8 mouse cellular contexts compared by ENCODE assay signal in genomic region chr3:89132285-89133062, GRCm38 (mm10). TPM values are rescaled to one million over a fixed set of nuclear protein-coding genes. Genes with fewer than 3 reads are reported as not detected.
A peak's percentile ranks its signal among the peaks of the same experiment; 100 is the strongest.
DNase-seq lines count a peak whose midpoint lies in the region; ATAC-seq and TF ChIP-seq lines count a peak whose summit lies in the region.

No protein-coding gene starts in this region.

- TF ChIP-seq CTCF in G1E (IDR thresholded peaks at IDR 0.05; ENCODE audit: low read depth, low read length) = no peak
- peak; percentile 51; the same call in 1 of the 2 replicates for TF ChIP-seq CTCF in olfactory bulb, adult 2 months (IDR thresholded peaks at IDR 0.05; ENCODE audit: insufficient read depth, low read depth, low read length)

- peak overlapping the region; percentile 67 for H3K4me3 ChIP-seq in G1E (ENCODE audit: low read depth, low read length)
- peak overlapping the region; percentile 54 for H3K4me3 ChIP-seq in liver, embryonic 16.5 days (ENCODE audit: low read depth, low read length)
- H3K4me3 ChIP-seq in olfactory bulb, adult 2 months (ENCODE audit: insufficient read depth, low read depth, low read length) = peak overlapping the region; percentile 50

- peak overlapping the region; percentile 60 for H3K9ac ChIP-seq in liver, embryonic 16.5 days (ENCODE audit: low read depth, low read length)

- no peaks in the 10 kb centered on the region for H3K9me3 ChIP-seq in G1E (replicated peaks)
- H3K9me3 ChIP-seq in liver, embryonic 16.5 days (replicated peaks; ENCODE audit: control insufficient read depth, low read length) = no peaks in the 10 kb centered on the region

- H3K27ac ChIP-seq in liver, embryonic 16.5 days (ENCODE audit: low read length) = peak overlapping the region; percentile 81
- peak overlapping the region; percentile 23 for H3K27ac ChIP-seq in olfactory bulb, adult 2 months (ENCODE audit: insufficient read depth, low read depth, low read length)

- 4% methylated on average over 30 of the region's 30 CpGs for WGBS in liver, embryonic 16.5 days (ENCODE audit: insufficient replicate concordance)
- WGBS in olfactory bulb, adult 2 months = 14% methylated on average over 30 of the region's 30 CpGs

- peaks cover 90% of the 10 kb centered on the region for H3K4me1 ChIP-seq in G1E (ENCODE audit: insufficient read depth, low read depth, low read length)
- H3K4me1 ChIP-seq in liver, embryonic 16.5 days (ENCODE audit: control insufficient read depth, low read depth, low read length) = peaks cover 59% of the 10 kb centered on the region
- peaks cover 14% of the 10 kb centered on the region for H3K4me1 ChIP-seq in olfactory bulb, adult 2 months (ENCODE audit: control insufficient read depth, insufficient read depth, low read length)

- peak; percentile 67 for ATAC-seq in G1E (ENCODE audit: extremely low read depth, insufficient number of reproducible peaks, low FRiP score, poor library complexity, severe bottlenecking)
- peak; percentile 83 for ATAC-seq in liver, embryonic 16.5 days (ENCODE audit: low read depth)

- peak overlapping the region; percentile 76 for H3K4me2 ChIP-seq in liver, embryonic 16.5 days (ENCODE audit: low read depth, low read length)

- no peaks in the 10 kb centered on the region for H3K27me3 ChIP-seq in G1E (ENCODE audit: insufficient read depth, low read length)
- H3K27me3 ChIP-seq in liver, embryonic 16.5 days (ENCODE audit: control insufficient read depth, insufficient read depth, low read depth, low read length) = no peaks in the 10 kb centered on the region

- TF ChIP-seq POLR2A in olfactory bulb, adult 2 months (IDR thresholded peaks at IDR 0.05; ENCODE audit: insufficient read depth, low read depth, low read length) = no peak

- peaks cover 6% of the 10 kb centered on the region for H3K36me3 ChIP-seq in G1E (replicated peaks)
- no peaks in the 10 kb centered on the region for H3K36me3 ChIP-seq in liver, embryonic 16.5 days (ENCODE audit: control insufficient read depth, insufficient read depth)

- DNase-seq in CD4-positive, CD25-positive, alpha-beta regulatory T cell, adult 2 months (ENCODE audit: low read depth, low spot score) = peak; percentile 57
- DNase-seq in G1E (ENCODE audit: low spot score) = peak; percentile 86
- DNase-seq in cerebellum, postnatal 10 days = peak; percentile 62 to 66
- DNase-seq in frontal cortex, postnatal 25 days (ENCODE audit: low spot score in 2 of 2) = peak; percentile 21 to 37
- DNase-seq in layer of hippocampus, adult 18-20 months (ENCODE audit: low spot score in 2 of 2) = peak; percentile 35 to 50
- no peak for DNase-seq in urinary bladder, adult 2 months (ENCODE audit: low spot score)

RNA-seq across cellular contexts. Expression of gene Pklr, which starts 3.5 kb away (rescaled TPM):
- total RNA-seq in G1E (2014; fragmentation: Nextera tagmentation) (36.9 and 51.2 TPM in 2 replicates), G1E (2017) (22.9 and 31.8 TPM in 2 replicates)
- 37.7 and 80.3 TPM in 2 replicates for polyA plus RNA-seq in G1E (2012)
- total RNA-seq in layer of hippocampus, adult 18-20 months (2021) = under 1 TPM in 1 of 2 experiments, not detected in 1; 0.15 TPM
- 102 and 104 TPM in 2 replicates for polyA plus RNA-seq in liver, embryonic 16.5 days (2015; fragmentation: Nextera tagmentation; extraction: Ambion mirVana)
- polyA plus RNA-seq in olfactory bulb, adult 2 months (2012; ENCODE audit: insufficient read depth, insufficient read length, low replicate concordance, missing spikeins) = not detected in 2 replicates
- polyA plus RNA-seq in urinary bladder, adult 2 months (2012; rRNA removed) = not detected in 2 replicates

RNA-seq across cellular contexts. Expression of gene Hcn3, which starts 27.5 kb away (rescaled TPM):
- total RNA-seq in G1E (2014; fragmentation: Nextera tagmentation) (0.53 TPM in 1 of 2 replicates, not detected in the other), G1E (2017) (0.27 and 0.41 TPM in 2 replicates)
- 0.85 and 1.0 TPM in 2 replicates for polyA plus RNA-seq in G1E (2012)
- 10 to 100 TPM in 1 of 2 experiments, 1 to 10 TPM in 1; 9.6 to 13.1 TPM for total RNA-seq in layer of hippocampus, adult 18-20 months (2021)
- polyA plus RNA-seq in liver, embryonic 16.5 days (2015; fragmentation: Nextera tagmentation; extraction: Ambion mirVana) = 0.29 and 0.32 TPM in 2 replicates
- not detected in 2 replicates for polyA plus RNA-seq in olfactory bulb, adult 2 months (2012; ENCODE audit: insufficient read depth, insufficient read length, low replicate concordance, missing spikeins)
- 0.44 and 0.49 TPM in 2 replicates for polyA plus RNA-seq in urinary bladder, adult 2 months (2012; rRNA removed)

RNA-seq across cellular contexts. Expression of gene Fdps, which starts 30.7 kb away (rescaled TPM):
- 59.4 and 73.1 TPM in 2 replicates for total RNA-seq in G1E (2014; fragmentation: Nextera tagmentation)
- total RNA-seq in G1E (2017) = 481 and 571 TPM in 2 replicates
- polyA plus RNA-seq in G1E (2012) = 11.2 and 22.5 TPM in 2 replicates
- total RNA-seq in layer of hippocampus, adult 18-20 months (2021) = 10 to 100 TPM; 83.7 to 91.9 TPM
- polyA plus RNA-seq in liver, embryonic 16.5 days (2015; fragmentation: Nextera tagmentation; extraction: Ambion mirVana) = 375 and 379 TPM in 2 replicates
- not detected in 2 replicates for polyA plus RNA-seq in olfactory bulb, adult 2 months (2012; ENCODE audit: insufficient read depth, insufficient read length, low replicate concordance, missing spikeins)
- 83.1 and 101 TPM in 2 replicates for polyA plus RNA-seq in urinary bladder, adult 2 months (2012; rRNA removed)

RNA-seq across cellular contexts. Expression of gene Gm43738, which starts 31.6 kb away (rescaled TPM):
- total RNA-seq in G1E (2014; fragmentation: Nextera tagmentation) (not detected in 2 replicates), G1E (2017) (not detected in 2 replicates)
- 1.6 and 4.3 TPM in 2 replicates for polyA plus RNA-seq in G1E (2012)
- total RNA-seq in layer of hippocampus, adult 18-20 months (2021) = not detected
- 0.11 TPM in 1 of 2 replicates, not detected in the other for polyA plus RNA-seq in liver, embryonic 16.5 days (2015; fragmentation: Nextera tagmentation; extraction: Ambion mirVana)
- polyA plus RNA-seq in olfactory bulb, adult 2 months (2012; ENCODE audit: insufficient read depth, insufficient read length, low replicate concordance, missing spikeins) = not detected in 2 replicates
- polyA plus RNA-seq in urinary bladder, adult 2 months (2012; rRNA removed) = not detected in 2 replicates

RNA-seq across cellular contexts. Expression of gene Clk2, which starts 32.1 kb away (rescaled TPM):
- total RNA-seq in G1E (2014; fragmentation: Nextera tagmentation) (130 and 131 TPM in 2 replicates), G1E (2017) (78.9 and 80.9 TPM in 2 replicates)
- polyA plus RNA-seq in G1E (2012) = 72.3 and 73.3 TPM in 2 replicates
- 10 to 100 TPM; 42.3 to 43.5 TPM for total RNA-seq in layer of hippocampus, adult 18-20 months (2021)
- polyA plus RNA-seq in liver, embryonic 16.5 days (2015; fragmentation: Nextera tagmentation; extraction: Ambion mirVana) = 6.4 and 8.4 TPM in 2 replicates
- polyA plus RNA-seq in olfactory bulb, adult 2 months (2012; ENCODE audit: insufficient read depth, insufficient read length, low replicate concordance, missing spikeins) = not detected in 2 replicates
- 73.9 and 89.8 TPM in 2 replicates for polyA plus RNA-seq in urinary bladder, adult 2 months (2012; rRNA removed)

Comparison
In these comparisons a context has a peak if more than half of its experiments do, and no peak if none do; other contexts are left out.
1. RNA of gene Pklr, which starts 3.5 kb away (polyA plus RNA-seq): 102 to 104 TPM in liver, embryonic 16.5 days and 37.7 to 80.3 TPM in G1E; not detected in urinary bladder, adult 2 months and not detected in olfactory bulb, adult 2 months; every median in the first group is over 10 times any median in the second.
2. Peak in every context shown above with its lines, with median percentiles within 50 percentile points of each other: H3K4me3 ChIP-seq.